Mouse (Mus musculus): ENCODE data around the gene Fshb. TPM values are rescaled to one million over a fixed set of nuclear protein-coding genes. Genes with fewer than 3 reads are reported as not detected.

Fshb gene
- total RNA-seq (2012; rRNA removed) (not detected in 2 replicates), polyA plus RNA-seq (2012; ENCODE audit: insufficient read depth in 1 of 2, insufficient read length in 2 of 2, low read depth in 1 of 2, low replicate concordance in 2 of 2, missing spikeins in 1 of 2) (not detected)

DNA sequence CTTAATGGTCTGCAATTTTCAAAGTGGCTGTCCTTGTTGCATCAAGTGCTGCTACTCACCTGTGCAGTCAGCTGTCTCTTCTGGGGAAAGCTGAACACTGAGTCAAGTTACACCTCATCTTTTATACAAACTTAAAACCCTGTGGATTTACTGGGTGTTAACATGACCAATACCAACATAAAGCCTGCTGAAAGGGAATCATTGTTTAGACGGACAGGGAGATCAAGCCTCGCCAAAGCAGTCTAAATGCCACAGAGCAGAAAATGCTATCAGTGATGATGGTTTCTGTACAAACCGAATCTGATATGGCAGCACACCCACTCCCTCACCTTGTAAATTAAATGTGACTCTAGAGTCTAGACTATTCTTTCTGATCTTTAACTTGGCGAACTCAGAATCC is at the start of gene Fshb:
Gene Fshb (minus strand): TSS at position 101 of the 400 bp plus-strand sequence.
- no peaks in the 10 kb centered on the region for H3K79me2 ChIP-seq (ENCODE audit: control insufficient read depth, insufficient read depth, low read length, poor library complexity)
- TF ChIP-seq GABPA (IDR thresholded peaks at IDR 0.05; ENCODE audit: low read depth, low read length) (no peak), CTCF (IDR thresholded peaks at IDR 0.05 in 2 of 3, conservative IDR thresholded peaks at IDR 0.05 in 1 of 3; ENCODE audit: control insufficient read depth in 1 of 3, insufficient read depth in 1 of 3, low read depth in 2 of 3, low read length in 3 of 3, poor library complexity in 1 of 3, severe bottlenecking in 1 of 3) (no peak), TCF12 (IDR thresholded peaks at IDR 0.05; ENCODE audit: low read depth, low read length) (no peak), MAX (IDR thresholded peaks at IDR 0.05; ENCODE audit: low read length) (no peak), E2F4 (IDR thresholded peaks at IDR 0.05; ENCODE audit: borderline replicate concordance, low read depth, low read length) (no peak), ZNF384 (IDR thresholded peaks at IDR 0.05; ENCODE audit: low read depth, low read length) (no peak), USF2 (IDR thresholded peaks at IDR 0.05; ENCODE audit: borderline replicate concordance in 1 of 2, insufficient read depth in 1 of 2, low read depth in 1 of 2, low read length in 2 of 2) (no peak), RCOR1 (IDR thresholded peaks at IDR 0.05; ENCODE audit: low read depth, low read length) (no peak), ZKSCAN1 (IDR thresholded peaks at IDR 0.05; ENCODE audit: low read depth, low read length) (no peak), RAD21 (IDR thresholded peaks at IDR 0.05; ENCODE audit: low read depth, low read length) (no peak), MAFK (IDR thresholded peaks at IDR 0.05; ENCODE audit: borderline replicate concordance, low read depth, low read length) (no peak), UBTF (IDR thresholded peaks at IDR 0.05; ENCODE audit: borderline replicate concordance, insufficient read depth, low read depth, low read length) (no peak), POLR2AphosphoS2 (IDR thresholded peaks at IDR 0.05; ENCODE audit: low read length) (no peak), GATA1 (IDR thresholded peaks at IDR 0.05; ENCODE audit: low read depth, low read length) (no peak), NELFE (IDR thresholded peaks at IDR 0.05; ENCODE audit: low read depth, low read length) (no peak), EP300 (IDR thresholded peaks at IDR 0.05; ENCODE audit: low read depth in 1 of 2, low read length in 2 of 2) (no peak)

DNA sequence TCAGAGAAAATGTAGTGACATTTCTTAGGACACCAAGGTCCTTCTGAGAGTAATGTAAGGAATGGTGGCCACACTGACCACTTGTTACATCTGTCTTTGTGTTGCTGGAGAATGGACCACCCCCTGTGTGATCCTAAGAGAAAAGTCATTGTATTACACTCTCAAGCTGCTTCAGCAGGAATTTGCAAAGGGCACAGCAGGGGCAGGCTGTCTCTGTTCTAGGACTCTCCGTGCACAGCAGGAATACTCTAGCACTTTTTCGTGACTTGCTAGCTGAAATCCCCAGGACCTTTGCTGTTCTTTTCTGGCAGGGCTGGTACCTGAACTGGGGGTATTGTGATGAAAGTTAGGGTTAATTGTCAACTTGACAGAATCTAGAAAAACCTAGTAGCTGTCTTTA is 24.8 kb upstream of the Fshb start:
- Histone ChIP-seq H3K4me3 (ENCODE audit: control insufficient read depth in 1 of 2, insufficient read depth in 1 of 2, low read depth in 2 of 2, low read length in 2 of 2) (no peak overlapping the region), H3K4me1 (ENCODE audit: control insufficient read depth in 1 of 2, insufficient read depth in 2 of 2, low read length in 2 of 2) (no peaks in the 10 kb centered on the region), H3K9ac (ENCODE audit: control insufficient read depth, low read depth, low read length, poor library complexity, severe bottlenecking) (no peak overlapping the region), H3K9me3 (replicated peaks; ENCODE audit: insufficient read depth, low read length) (no peaks in the 10 kb centered on the region), H3K79me2 (ENCODE audit: control insufficient read depth, insufficient read depth, low read length, poor library complexity) (no peaks in the 10 kb centered on the region), H3K27ac (ENCODE audit: control insufficient read depth, low read depth, low read length) (no peak overlapping the region), H3K36me3 (ENCODE audit: control insufficient read depth in 1 of 2, insufficient read depth in 2 of 2, low read length in 2 of 2) (no peaks in the 10 kb centered on the region), H3K27me3 (ENCODE audit: control insufficient read depth in 1 of 2, insufficient read depth in 2 of 2, low read length in 2 of 2) (peaks cover 0 to 2% of the 10 kb centered on the region in 2 experiments; a peak in 2 of 4 replicates)
- TF ChIP-seq HCFC1 (IDR thresholded peaks at IDR 0.05; ENCODE audit: low read depth, low read length) (no peak), CHD1 (IDR thresholded peaks at IDR 0.05; ENCODE audit: low read depth, low read length) (no peak), GABPA (IDR thresholded peaks at IDR 0.05; ENCODE audit: low read depth, low read length) (no peak), ZMIZ1 (IDR thresholded peaks at IDR 0.05; ENCODE audit: low read depth, low read length) (no peak), SIN3A (IDR thresholded peaks at IDR 0.05; ENCODE audit: low read length) (no peak), E2F4 (IDR thresholded peaks at IDR 0.05; ENCODE audit: borderline replicate concordance, low read depth, low read length) (no peak), ZKSCAN1 (IDR thresholded peaks at IDR 0.05; ENCODE audit: low read depth, low read length) (no peak), CTCF (IDR thresholded peaks at IDR 0.05 in 2 of 3, conservative IDR thresholded peaks at IDR 0.05 in 1 of 3; ENCODE audit: control insufficient read depth in 1 of 3, insufficient read depth in 1 of 3, low read depth in 2 of 3, low read length in 3 of 3, poor library complexity in 1 of 3, severe bottlenecking in 1 of 3) (no peak), POLR2AphosphoS2 (IDR thresholded peaks at IDR 0.05; ENCODE audit: low read length) (no peak)
- no peak for DNase-seq (ENCODE audit: low read depth, low spot score)

More for the DNA sequence above, at the start of gene Fshb:
- H3K4me3 ChIP-seq (ENCODE audit: control insufficient read depth in 1 of 2, insufficient read depth in 1 of 2, low read depth in 2 of 2, low read length in 2 of 2) = no peak within 1 kb of the TSS
- DNase-seq (ENCODE audit: low read depth, low spot score) = no peak
- H3K36me3 ChIP-seq (ENCODE audit: control insufficient read depth in 1 of 2, insufficient read depth in 2 of 2, low read length in 2 of 2) = no peaks in the 10 kb centered on the region
- H3K27ac ChIP-seq (ENCODE audit: control insufficient read depth, low read depth, low read length) = no peak within 1 kb of the TSS
- no peaks in the 10 kb centered on the region for H3K9me3 ChIP-seq (replicated peaks; ENCODE audit: insufficient read depth, low read length)
- H3K9ac ChIP-seq (ENCODE audit: control insufficient read depth, low read depth, low read length, poor library complexity, severe bottlenecking) = no peak within 1 kb of the TSS
- no peaks in the 10 kb centered on the region for H3K4me1 ChIP-seq (ENCODE audit: control insufficient read depth in 1 of 2, insufficient read depth in 2 of 2, low read length in 2 of 2)
- H3K27me3 ChIP-seq (ENCODE audit: control insufficient read depth in 1 of 2, insufficient read depth in 2 of 2, low read length in 2 of 2) = no peaks in the 10 kb centered on the region; a peak in 2 of 4 replicates

Data from MEL (cell line).